Mouse (Mus musculus): ENCODE data around the gene Abi3bp. TPM values are rescaled to one million over a fixed set of nuclear protein-coding genes. Genes with fewer than 3 reads are reported as not detected.

The Abi3bp gene
- total and polyA plus RNA-seq, 2 experiments from 2014 or later: 2.2 to 4.2 TPM

DNA sequence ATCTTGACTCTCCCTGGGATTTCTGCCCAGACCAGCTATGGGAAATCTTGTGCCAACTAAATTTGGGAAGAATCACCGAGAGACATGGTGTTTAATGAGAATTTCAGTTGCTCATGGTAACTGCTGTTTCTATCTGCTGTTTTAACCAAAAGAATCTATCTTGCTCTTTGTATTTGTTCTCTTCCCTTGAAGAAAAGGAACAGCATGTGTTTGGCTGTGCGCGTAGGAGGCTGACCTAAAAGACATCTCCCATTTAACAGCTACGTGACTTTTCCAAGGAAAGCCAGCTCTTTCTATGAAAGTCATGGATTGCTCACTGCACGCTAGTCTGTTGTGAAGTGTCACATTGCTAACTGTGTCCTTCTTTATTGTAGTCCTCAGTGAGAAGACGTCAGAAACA, 117.2 kb downstream of the Abi3bp start:
- no peak for ATAC-seq (ENCODE audit: insufficient read depth, low read depth)
- Histone ChIP-seq H3K9me3 (replicated peaks; ENCODE audit: control insufficient read depth, low read length) (no peaks in the 10 kb centered on the region), H3K4me2 (ENCODE audit: low read depth, low read length) (no peak overlapping the region), H3K36me3 (replicated peaks; ENCODE audit: control insufficient read depth, insufficient read depth, low read length) (no peaks in the 10 kb centered on the region), H3K27me3 (ENCODE audit: control insufficient read depth, insufficient read depth, low read length) (no peaks in the 10 kb centered on the region), H3K27ac (ENCODE audit: low read depth) (no peak overlapping the region), H3K4me1 (ENCODE audit: control insufficient read depth, insufficient read depth) (no peaks in the 10 kb centered on the region), H3K4me3 (ENCODE audit: low read depth, low read length) (no peak overlapping the region), H3K9ac (replicated peaks; ENCODE audit: low read depth, low read length) (no peak overlapping the region)
- 78% methylated on average over 6 of the region's 6 CpGs for WGBS
- TF ChIP-seq EP300 (IDR thresholded peaks at IDR 0.05; ENCODE audit: low read depth) (no peak), CTCF (IDR thresholded peaks at IDR 0.05; ENCODE audit: low read depth) (no peak)
- DNase-seq (ENCODE audit: low spot score): no peak

DNA sequence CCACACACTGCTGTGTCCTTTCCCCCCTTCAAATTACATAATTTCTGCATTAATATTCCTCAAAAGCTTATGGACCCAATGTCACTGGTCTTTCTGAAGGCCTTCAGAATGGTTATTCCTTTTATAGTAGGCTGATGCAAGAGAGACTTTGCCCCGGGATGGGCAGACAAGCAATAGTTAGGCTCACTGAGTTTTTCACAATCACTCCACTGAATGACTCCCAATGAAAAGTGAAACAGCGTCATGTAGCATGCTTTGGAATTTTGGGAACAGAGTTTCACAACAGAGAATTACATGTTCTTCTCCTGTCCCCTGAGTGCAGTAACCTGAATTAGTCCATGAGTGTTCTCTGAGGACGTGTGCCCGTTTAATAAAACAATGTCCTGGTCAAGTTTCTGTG, 120.7 kb downstream of the Abi3bp start:
- H3K4me3 ChIP-seq (ENCODE audit: low read depth, low read length): no peak overlapping the region
- WGBS: 90% methylated on average over 4 of the region's 4 CpGs
- no peak overlapping the region for H3K9ac ChIP-seq (replicated peaks; ENCODE audit: low read depth, low read length)
- H3K4me2 ChIP-seq (ENCODE audit: low read depth, low read length): no peak overlapping the region
- no peaks in the 10 kb centered on the region for H3K9me3 ChIP-seq (replicated peaks; ENCODE audit: control insufficient read depth, low read length)
- H3K27me3 ChIP-seq (ENCODE audit: control insufficient read depth, insufficient read depth, low read length): no peaks in the 10 kb centered on the region
- no peaks in the 10 kb centered on the region for H3K4me1 ChIP-seq (ENCODE audit: control insufficient read depth, insufficient read depth)
- ATAC-seq (ENCODE audit: insufficient read depth, low read depth) (no peak), DNase-seq (ENCODE audit: low spot score) (no peak)
- TF ChIP-seq EP300 (IDR thresholded peaks at IDR 0.05; ENCODE audit: low read depth) (no peak), CTCF (IDR thresholded peaks at IDR 0.05; ENCODE audit: low read depth) (no peak)
- H3K36me3 ChIP-seq (replicated peaks; ENCODE audit: control insufficient read depth, insufficient read depth, low read length): no peaks in the 10 kb centered on the region
- no peak overlapping the region for H3K27ac ChIP-seq (ENCODE audit: low read depth)

GRCm38 (mm10) chr16:56602394-56602793, 124.7 kb downstream of the Abi3bp start:
- no peaks in the 10 kb centered on the region for H3K4me1 ChIP-seq (ENCODE audit: control insufficient read depth, insufficient read depth)
- H3K9ac ChIP-seq (replicated peaks; ENCODE audit: low read depth, low read length): no peak overlapping the region
- no peak overlapping the region for H3K4me3 ChIP-seq (ENCODE audit: low read depth, low read length)
- no peak overlapping the region for H3K27ac ChIP-seq (ENCODE audit: low read depth)
- ATAC-seq (ENCODE audit: insufficient read depth, low read depth): no peak
- no peaks in the 10 kb centered on the region for H3K36me3 ChIP-seq (replicated peaks; ENCODE audit: control insufficient read depth, insufficient read depth, low read length)
- DNase-seq (ENCODE audit: low spot score): no peak
- TF ChIP-seq EP300 (IDR thresholded peaks at IDR 0.05; ENCODE audit: low read depth): no peak
- no peak for TF ChIP-seq CTCF (IDR thresholded peaks at IDR 0.05; ENCODE audit: low read depth)
- H3K27me3 ChIP-seq (ENCODE audit: control insufficient read depth, insufficient read depth, low read length): no peaks in the 10 kb centered on the region
- no peak overlapping the region for H3K4me2 ChIP-seq (ENCODE audit: low read depth, low read length)
- WGBS: 77% methylated on average over 1 of the region's 1 CpGs
- no peaks in the 10 kb centered on the region for H3K9me3 ChIP-seq (replicated peaks; ENCODE audit: control insufficient read depth, low read length)

GRCm38 (mm10) chr16:56610572-56610971, 132.9 kb downstream of the Abi3bp start:
- H3K4me1 ChIP-seq (ENCODE audit: control insufficient read depth, insufficient read depth): no peaks in the 10 kb centered on the region
- DNase-seq (ENCODE audit: low spot score) (no peak), ATAC-seq (ENCODE audit: insufficient read depth, low read depth) (0 out of 2 replicates have a peak, but pooled peaks have one; percentile 27)
- TF ChIP-seq EP300 (IDR thresholded peaks at IDR 0.05; ENCODE audit: low read depth) (no peak), CTCF (IDR thresholded peaks at IDR 0.05; ENCODE audit: low read depth) (no peak)
- H3K4me3 ChIP-seq (ENCODE audit: low read depth, low read length): no peak overlapping the region
- no peak overlapping the region for H3K4me2 ChIP-seq (ENCODE audit: low read depth, low read length)
- no peaks in the 10 kb centered on the region for H3K36me3 ChIP-seq (replicated peaks; ENCODE audit: control insufficient read depth, insufficient read depth, low read length)
- H3K9me3 ChIP-seq (replicated peaks; ENCODE audit: control insufficient read depth, low read length): no peaks in the 10 kb centered on the region
- no peak overlapping the region for H3K27ac ChIP-seq (ENCODE audit: low read depth)
- no peaks in the 10 kb centered on the region for H3K27me3 ChIP-seq (ENCODE audit: control insufficient read depth, insufficient read depth, low read length)
- 73% methylated on average over 8 of the region's 8 CpGs for WGBS
- no peak overlapping the region for H3K9ac ChIP-seq (replicated peaks; ENCODE audit: low read depth, low read length)

- no peaks in the 10 kb centered on the region for H3K9me3 ChIP-seq (replicated peaks; ENCODE audit: control insufficient read depth, low read length)
- no peak overlapping the region for H3K4me3 ChIP-seq (ENCODE audit: low read depth, low read length)
- WGBS: 75% methylated on average over 10 of the region's 10 CpGs
- DNase-seq (ENCODE audit: low spot score) (no peak), ATAC-seq (ENCODE audit: insufficient read depth, low read depth) (no peak)
- no peak overlapping the region for H3K27ac ChIP-seq (ENCODE audit: low read depth)
- no peaks in the 10 kb centered on the region for H3K36me3 ChIP-seq (replicated peaks; ENCODE audit: control insufficient read depth, insufficient read depth, low read length)
- H3K9ac ChIP-seq (replicated peaks; ENCODE audit: low read depth, low read length): no peak overlapping the region
- no peak overlapping the region for H3K4me2 ChIP-seq (ENCODE audit: low read depth, low read length)
- TF ChIP-seq EP300 (IDR thresholded peaks at IDR 0.05; ENCODE audit: low read depth) (no peak), CTCF (IDR thresholded peaks at IDR 0.05; ENCODE audit: low read depth) (no peak)
- H3K27me3 ChIP-seq (ENCODE audit: control insufficient read depth, insufficient read depth, low read length): no peaks in the 10 kb centered on the region
- no peaks in the 10 kb centered on the region for H3K4me1 ChIP-seq (ENCODE audit: control insufficient read depth, insufficient read depth)
These were observed 133.6 kb downstream of the Abi3bp start for GRCm38 (mm10) chr16:56611096-56611867.

DNA sequence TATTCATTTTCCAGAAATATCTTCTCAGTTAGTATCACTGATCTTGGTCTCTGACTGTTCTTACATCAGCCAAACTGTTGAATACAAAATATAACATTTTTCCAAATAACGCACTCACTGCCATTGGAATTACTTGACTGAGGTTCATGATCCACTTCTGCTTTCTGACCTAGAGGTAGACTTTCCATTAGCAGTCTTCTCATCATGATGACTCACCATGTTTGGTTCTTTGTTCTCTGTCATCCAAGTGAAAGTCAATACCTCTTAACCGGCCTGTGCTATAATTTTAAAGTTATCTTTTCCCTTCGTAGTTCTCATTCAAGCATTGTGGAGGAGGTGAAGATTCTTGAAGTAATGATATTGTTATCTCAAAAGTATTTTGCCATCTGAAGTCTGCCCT, 160.9 kb downstream of the Abi3bp start:
- no peaks in the 10 kb centered on the region for H3K36me3 ChIP-seq (replicated peaks; ENCODE audit: control insufficient read depth, insufficient read depth, low read length)
- ATAC-seq (ENCODE audit: insufficient read depth, low read depth): no peak
- H3K9me3 ChIP-seq (replicated peaks; ENCODE audit: control insufficient read depth, low read length): no peaks in the 10 kb centered on the region
- H3K27ac ChIP-seq (ENCODE audit: low read depth): no peak overlapping the region
- WGBS: 76% methylated on average over 3 of the region's 3 CpGs
- no peak overlapping the region for H3K4me3 ChIP-seq (ENCODE audit: low read depth, low read length)
- H3K4me1 ChIP-seq (ENCODE audit: control insufficient read depth, insufficient read depth): no peaks in the 10 kb centered on the region
- no peak overlapping the region for H3K9ac ChIP-seq (replicated peaks; ENCODE audit: low read depth, low read length)
- no peak for TF ChIP-seq CTCF (IDR thresholded peaks at IDR 0.05; ENCODE audit: low read depth)
- no peak for TF ChIP-seq EP300 (IDR thresholded peaks at IDR 0.05; ENCODE audit: low read depth)
- H3K4me2 ChIP-seq (ENCODE audit: low read depth, low read length): no peak overlapping the region
- no peaks in the 10 kb centered on the region for H3K27me3 ChIP-seq (ENCODE audit: control insufficient read depth, insufficient read depth, low read length)
- DNase-seq (ENCODE audit: low spot score): no peak
